Mouse (Mus musculus): ENCODE results near the gene Nup98. TPM values are rescaled to one million over a fixed set of nuclear protein-coding genes. Genes with fewer than 3 reads are reported as not detected.
A peak's percentile ranks its signal among the peaks of the same experiment; 100 is the strongest.

Nup98 gene
- total RNA-seq, 2 experiments from 2014 or later, result 41.3 to 43.9 TPM

DNA sequence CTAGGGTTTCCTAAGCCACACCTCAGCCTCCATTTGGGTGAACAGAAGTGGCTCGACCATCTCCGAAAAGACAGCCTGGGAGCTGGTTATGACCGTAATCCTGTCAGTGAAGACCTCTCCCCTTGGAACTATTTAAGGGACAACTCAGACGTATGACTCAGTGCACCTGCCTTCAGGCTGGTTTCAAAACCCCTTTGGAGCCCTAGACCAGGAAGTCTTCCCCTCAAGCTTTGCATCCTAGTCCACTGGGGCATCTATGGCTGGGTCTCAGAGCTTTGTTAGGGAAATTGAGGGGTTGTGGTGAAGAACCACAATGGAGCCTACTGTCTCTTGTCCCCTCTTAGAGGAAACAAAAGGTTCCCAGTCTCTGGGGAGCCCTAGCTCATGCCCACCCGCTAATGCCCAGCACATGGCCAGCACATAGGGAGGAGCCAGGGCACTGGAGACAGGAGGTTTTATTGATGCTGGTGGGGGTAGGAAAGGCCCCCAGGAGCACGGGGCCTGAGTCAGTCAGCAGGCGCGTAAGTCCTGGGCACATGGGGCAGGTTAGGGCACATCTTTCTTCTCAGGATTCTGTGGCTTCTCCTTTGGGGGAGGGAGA lies 28.8 kb upstream of the Nup98 start:
- DNase-seq (ENCODE audit: low spot score in 2 of 2), result peak in 1 of 2 experiments; percentile 46

DNA sequence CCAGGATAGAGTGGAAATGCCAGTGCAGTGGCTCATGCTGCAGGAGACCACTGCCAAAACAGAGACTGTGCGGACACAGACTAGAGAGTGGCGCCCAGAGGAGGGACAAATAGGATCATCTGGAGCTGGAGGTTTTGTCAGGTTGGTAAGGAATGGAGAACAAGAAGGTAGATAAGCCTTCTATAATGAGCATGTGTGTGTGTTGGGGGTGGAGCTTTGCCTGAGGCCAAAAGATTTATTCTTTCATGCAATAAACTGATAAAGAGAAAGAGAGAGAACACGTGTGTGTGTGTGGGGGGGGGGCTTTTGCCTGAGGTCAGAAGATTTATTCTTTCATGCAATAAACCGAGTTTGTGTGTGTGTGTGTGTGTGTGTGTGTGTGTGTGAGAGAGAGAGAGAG lies 23.1 kb upstream of the Nup98 start:
- DNase-seq (ENCODE audit: low spot score in 2 of 2), result no peak

DNA sequence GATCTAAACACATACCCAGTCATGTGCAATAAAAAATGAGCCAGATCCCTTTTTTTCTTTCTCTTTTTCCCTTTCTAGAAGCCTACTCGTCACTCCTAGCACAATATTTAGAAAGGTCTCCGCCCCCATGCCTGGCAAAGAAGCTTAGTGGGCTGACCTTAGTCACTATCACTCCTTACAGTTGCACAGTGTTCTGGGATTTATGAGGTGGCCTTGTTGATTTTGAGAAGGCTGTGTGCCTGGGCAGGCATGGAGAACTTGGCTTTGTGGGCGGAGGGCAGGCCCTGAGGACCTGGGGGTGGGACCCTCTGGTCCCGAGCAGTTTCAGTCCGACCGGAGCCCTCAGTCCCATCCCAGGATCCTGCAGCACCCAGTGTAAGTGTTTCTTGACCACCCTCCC lies 19.8 kb upstream of the Nup98 start:
- no peak for DNase-seq (ENCODE audit: low spot score in 2 of 2)

DNA sequence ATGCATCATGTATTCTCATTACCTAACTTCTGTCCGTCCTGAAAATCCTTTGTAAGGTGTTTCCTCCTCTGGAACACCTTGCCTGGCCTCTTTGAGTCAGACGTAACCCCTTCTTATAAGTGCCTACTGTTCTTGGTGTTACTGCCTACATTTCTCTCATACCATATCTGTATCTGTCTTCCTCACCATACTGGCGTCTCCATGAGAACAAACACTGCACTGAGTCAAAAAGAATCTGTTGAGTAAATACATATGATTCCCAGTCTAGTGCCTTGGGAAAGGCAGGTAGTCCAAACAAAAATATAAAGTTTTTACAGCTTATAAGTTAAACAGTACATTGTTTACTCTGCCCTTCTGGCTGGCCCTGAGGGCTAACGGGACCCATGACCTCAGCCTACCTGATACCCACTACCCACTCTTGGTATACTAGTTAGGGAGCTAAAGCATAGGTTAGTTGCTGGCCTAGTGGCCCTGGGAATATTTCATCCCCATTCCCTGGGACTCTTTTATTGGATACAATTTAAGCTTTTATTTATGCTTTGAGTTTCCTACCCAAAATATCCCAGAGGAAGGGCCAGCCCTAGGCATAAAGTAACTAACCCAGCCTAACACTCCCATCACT lies 18.2 kb upstream of the Nup98 start:
- no peak for DNase-seq (ENCODE audit: low spot score in 2 of 2)

DNA sequence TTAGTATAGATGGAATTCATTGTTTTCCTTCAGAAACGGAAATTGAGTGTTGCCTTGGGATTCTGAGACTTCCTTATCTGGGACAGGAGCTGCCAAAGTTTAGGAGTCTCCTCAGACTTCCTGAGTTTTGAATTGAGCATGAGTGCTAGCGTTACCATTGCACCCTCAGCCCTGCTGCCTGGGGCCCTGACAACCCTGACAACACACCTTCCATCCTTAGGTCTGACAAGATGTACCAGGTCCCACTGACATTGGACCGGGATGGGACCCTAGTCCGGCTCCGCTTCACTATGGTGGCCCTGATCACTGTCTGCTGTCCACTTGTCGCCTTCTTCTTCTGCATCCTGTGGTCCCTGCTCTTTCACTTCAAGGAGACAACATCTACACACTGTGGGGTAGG lies 16.1 kb upstream of the Nup98 start:
- no peak for DNase-seq (ENCODE audit: low spot score in 2 of 2)

DNA sequence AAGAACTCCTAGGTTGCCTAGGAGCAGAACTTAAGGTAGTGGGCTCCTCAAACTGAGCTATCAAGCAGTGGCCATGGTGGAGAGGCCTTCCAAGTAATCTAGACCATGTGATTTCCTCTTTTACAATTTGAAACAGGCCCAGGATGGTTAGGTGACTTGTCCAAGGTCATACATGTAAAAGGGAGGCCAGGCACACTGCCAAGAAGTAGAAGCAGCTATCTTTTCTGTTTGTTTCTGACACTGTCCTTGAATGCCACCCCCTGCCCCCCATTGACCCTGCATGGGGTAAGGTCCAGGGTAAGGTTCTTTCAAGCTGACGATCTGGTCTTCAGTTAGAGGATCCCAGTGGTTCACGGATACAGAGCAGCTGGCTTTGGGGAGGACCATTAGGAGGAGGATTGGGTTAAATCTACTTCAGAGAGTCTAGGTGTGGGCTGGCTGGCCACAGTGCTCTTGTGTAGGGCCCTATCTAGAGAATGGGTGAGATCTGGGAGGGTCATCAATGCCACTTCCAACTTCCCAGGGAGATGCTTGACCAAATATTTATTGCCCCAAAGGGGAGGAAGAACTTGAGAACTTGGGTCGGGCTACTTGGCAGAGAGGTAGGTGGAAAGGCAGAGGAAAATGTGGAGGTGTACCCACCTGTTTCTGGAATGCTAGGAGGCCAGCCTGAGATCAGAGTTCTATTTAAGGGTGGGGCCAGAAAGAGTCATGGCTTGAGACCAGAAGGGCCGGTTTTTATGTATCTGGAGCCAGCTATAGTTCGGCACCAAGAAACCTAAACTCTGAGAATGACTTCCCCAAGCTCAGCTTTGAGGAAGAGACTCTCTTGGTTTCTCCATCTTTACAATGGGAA lies 14.1 kb upstream of the Nup98 start:
- no peak for DNase-seq (ENCODE audit: low spot score in 2 of 2)

DNA sequence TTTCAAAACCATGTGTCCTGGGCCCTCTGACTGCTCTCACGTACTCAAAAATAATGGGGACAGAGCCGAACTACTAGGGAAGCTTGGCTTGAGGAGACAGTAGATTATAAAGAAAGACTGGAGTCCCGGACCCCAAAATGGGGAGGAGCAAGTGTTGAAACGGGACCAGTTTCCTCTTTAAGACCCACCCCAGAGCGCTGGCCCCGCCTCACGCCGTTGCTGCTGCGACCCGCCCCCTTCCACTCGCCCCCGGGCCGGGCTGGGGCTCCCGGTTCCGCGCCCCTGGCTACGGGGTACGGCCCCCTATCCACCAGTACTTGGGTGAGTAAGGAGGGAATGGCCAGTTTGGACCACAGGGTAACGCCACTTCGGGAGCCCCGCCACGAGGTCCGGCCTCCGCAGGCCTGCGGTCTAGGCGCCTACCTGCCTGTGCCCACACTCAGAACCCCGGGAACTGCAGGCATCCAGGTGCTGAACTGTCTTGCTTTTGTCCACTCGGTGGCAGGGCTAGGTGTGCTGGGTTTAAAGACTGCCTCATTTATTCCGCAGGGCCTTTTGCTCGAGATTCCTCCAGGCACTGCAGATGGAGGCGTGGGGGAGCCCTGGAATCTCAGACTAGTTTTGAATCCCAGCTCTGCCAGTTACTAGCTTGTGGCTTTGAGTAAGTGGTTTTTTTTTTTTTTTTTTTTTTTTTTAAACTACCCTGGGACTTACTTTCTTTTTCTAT lies 13.0 kb upstream of the Nup98 start:
- DNase-seq (ENCODE audit: low spot score in 2 of 2), result peak; percentile 58 to 67

DNA sequence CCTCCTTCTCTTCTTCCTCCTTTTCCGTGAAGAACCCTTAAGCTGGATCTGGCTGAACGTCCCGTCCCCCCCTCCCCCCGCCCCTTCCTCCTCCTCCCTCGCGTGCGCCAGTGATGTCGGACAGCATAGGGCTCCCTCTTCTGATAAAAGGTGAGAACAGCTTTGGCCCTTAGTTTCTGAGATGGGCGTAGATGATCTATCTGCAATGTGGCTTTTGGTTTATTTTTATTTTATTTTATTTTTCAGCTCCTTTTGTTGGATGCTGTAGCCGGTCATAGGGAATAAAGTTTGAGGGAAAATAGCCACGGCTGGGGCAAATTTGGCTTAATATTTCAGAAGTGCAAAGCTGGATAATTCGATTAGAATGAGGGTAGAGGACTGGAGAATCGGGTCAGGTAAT lies 12.4 kb upstream of the Nup98 start:
- DNase-seq (ENCODE audit: low spot score in 2 of 2), result peak in 1 of 2 experiments; percentile 60

DNA sequence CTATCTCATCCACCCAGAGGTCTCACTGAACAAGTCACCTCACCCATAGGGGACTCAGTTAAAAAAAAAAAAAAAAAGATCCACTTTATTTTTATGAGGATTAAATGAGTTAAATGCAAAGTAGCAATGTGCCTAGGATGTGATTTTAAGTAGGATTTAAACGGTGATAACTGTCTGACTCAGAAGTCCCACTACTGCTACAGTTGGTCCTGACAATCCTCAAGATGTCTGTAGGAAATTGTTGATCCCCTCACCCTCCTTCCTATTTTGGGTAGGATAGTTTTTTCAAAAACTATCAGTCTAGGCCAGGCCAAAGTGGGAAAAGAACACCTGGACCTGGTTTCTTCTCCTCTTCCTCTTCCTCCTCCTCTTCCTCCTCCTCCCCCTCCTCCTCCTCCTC lies 11.9 kb upstream of the Nup98 start:
- no peak for DNase-seq (ENCODE audit: low spot score in 2 of 2)

DNA sequence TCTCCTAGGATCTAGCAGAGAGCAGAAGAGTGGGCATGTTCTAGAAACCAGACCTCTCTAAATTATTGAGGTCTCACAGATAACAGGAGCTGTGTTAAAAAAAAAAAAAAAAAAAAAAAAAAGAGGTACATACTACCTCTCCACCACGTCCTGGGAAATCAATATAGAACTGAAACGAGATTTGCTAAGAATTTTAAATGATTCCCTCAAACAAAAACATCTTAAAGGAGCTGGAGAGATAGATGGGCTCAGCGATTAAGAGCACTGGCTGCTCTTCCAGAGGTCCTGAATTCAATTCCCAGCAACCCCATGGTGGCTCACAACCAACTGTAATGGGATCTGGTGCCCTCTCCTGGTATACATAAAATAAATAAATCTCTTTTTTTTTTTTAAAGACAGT lies 1.1 kb upstream of the Nup98 start:
- no peak for DNase-seq (ENCODE audit: low spot score in 2 of 2)

DNA sequence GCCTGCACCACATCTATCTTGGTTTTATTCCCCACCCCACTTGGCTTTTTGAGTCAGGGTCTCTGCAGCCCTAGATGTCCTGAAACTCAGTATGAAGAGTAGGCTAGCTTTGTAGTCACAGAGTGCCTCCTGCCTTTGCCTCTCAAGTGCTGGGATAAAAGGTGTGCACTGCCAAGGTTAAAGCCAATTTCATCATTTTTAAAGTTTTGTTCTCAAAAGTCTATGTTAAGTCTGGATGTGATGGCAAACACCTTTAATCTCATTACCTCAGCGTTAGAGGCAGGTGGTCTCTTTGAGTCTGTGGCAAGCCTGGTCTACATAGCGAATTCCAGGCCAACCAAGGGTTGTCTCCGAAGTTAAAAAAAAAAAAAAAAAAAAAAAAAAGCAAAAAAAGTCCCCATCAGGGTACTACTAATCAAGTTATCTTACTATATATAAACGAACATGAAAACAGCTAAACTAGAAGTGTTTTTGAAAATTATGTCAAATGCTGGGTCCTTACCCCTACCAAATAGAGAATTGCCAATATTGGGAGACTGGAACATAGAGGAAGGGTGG lies 1.1 kb downstream of the Nup98 start:
- DNase-seq (ENCODE audit: low spot score in 2 of 2), result no peak

DNA sequence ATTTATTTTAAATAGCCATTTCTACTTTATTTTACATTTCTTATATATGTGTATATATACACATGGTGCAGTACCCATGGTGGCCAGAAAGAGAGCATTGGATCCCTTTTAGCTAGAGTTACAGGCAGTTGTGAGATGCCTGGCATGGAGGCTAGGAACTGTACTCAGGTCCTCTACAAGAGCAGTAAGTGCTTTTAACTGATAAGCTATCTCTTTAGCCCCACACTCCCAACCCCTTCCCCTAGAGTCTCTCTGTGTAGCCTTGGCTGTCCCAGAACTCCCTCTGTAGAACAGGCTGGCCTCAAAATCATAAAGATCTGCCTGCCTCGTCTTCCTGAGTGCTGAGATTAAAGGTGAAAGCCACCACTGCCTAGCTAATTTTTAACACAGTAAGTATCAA lies 4.3 kb downstream of the Nup98 start:
- no peak for DNase-seq (ENCODE audit: low spot score in 2 of 2)

DNA sequence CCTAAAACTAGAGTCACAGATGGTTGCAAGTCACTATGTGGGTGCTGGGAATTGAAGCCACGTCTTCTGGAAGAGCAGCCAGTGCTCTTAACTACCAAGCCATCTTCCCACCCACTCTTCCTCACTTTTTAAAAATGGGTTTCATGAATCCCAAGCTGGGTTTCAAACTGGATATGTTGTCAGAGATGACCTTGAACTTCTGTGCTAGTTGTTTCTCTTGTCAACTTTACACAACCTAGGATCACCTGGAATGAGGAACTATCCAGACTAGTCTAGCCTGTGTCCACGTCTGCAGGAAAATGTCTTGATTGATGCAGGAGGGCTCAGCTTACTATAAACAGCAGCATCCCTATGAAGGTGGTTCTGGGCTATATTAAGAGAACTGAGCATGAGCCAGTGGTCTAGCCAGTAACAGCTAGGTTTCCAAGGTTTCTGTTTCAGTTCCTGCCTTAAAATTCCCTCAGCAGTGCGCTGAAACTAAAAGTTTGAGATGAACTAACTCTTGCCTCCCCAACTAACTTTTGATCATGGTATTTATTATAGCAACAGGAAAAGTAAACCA lies 5.6 kb downstream of the Nup98 start:
- no peak for DNase-seq (ENCODE audit: low spot score in 2 of 2)

DNA sequence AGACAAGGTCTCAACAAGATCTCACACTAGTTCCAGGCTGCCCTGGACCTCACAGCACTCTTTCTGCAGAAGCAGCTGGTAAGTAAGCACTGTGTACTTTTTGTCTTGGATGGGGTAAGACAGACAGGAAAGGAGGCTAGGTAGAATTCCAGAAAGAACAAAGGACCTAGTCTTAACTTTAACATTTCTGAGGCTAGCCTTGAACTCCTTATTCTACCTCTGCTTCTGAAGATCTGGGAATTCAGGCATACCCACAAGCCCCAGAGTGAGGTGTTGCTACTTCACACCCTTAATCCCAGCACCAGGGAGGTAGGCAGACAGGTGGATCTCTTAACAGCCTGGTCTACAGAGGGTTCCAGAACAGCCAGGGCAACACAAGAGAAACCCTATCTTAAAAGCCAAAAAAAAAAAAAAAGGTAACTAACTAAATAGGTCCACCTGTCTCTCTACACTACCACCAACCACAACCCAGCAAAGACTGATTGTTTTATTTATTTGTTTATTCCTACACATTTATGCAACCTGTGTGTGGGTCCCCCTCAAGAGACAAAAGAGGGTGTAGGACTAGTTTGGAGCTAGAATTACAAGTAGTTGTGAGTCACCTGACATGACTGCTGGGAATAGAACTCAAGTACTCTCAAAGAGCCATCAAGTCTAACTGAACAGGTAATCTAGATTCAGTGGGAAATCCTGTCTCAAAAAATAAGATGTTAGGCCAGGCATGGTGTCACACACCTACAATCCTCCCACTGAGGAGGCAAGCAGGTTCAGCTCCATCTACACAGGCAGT lies 8.8 kb downstream of the Nup98 start:
- DNase-seq (ENCODE audit: low spot score in 2 of 2), result no peak

DNA sequence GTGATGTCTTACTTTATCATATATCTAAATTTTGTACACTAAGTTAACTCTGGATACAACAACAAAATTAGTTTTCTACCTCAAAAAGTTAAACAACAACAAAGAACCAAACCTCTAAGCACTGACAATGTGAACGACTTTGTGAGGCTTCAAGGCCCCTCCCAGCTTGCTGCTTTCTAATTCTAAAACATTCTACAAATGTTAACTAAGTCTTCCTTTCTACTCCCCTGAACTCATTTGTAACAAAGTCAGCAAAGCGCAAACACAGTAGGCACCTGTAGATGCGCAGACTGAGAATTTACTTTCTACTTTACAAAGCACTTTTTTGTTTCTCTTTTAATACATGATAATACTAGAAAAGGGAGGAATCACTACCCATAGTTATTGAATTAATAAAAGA lies 9.4 kb downstream of the Nup98 start:
- DNase-seq (ENCODE audit: low spot score in 2 of 2), result no peak

DNA sequence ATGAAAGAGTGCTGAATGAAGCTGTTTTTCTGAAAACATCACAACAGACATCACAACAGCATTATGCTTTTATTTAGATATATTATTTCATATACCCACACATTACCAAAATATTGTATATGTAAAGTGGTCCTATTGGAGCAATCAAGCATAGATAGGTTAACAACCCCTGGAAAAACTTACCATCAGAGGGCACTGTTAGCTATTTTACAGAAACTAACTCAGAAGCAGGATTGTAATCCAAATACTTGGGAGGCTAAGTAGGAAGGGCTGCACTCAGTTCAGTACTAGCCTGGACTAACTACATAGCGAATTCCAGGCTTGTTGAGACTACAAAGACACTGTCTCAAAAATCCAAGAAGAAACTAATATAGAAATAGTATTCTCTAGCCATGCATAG lies 17.6 kb downstream of the Nup98 start:
- no peak for DNase-seq (ENCODE audit: low spot score in 2 of 2)

DNA sequence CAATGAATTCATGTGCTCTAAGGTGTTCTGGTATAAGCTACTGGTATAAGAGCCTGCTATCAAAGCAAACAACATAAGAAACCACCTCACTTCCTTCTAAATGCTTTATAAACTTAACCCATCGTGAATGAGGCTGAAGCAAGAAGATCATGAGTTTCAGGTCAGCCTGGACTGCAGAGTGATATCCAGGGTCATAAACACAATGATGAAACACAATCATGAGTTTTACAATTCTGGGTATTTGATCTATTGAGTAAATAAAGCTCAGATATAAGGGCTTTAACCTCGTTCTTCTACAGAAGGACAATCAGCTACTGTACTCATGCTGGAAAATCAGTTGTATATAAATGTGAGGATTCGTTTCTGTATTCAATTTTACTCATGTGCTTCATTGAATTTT lies 26.1 kb downstream of the Nup98 start:
- no peak for DNase-seq (ENCODE audit: low spot score in 2 of 2)

DNA sequence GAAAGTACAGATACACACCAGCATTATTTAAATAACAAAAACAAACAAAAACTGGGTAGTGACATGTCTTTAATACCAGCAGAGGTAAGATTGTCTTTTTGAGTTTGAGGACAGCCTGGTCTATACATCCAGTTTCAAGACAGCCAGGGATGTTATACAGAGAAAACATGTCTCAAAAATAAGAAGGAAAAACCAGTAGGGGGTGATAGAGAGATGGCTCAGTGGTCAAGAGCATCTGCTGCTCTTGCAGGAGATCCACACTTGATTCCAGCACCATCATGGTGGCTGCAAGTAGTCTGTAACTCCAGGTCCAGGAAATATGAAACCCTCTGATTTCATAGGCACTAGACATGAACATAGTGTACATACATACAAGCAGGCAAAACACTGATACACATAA lies 39.7 kb downstream of the Nup98 start:
- DNase-seq (ENCODE audit: low spot score in 2 of 2), result no peak

DNA sequence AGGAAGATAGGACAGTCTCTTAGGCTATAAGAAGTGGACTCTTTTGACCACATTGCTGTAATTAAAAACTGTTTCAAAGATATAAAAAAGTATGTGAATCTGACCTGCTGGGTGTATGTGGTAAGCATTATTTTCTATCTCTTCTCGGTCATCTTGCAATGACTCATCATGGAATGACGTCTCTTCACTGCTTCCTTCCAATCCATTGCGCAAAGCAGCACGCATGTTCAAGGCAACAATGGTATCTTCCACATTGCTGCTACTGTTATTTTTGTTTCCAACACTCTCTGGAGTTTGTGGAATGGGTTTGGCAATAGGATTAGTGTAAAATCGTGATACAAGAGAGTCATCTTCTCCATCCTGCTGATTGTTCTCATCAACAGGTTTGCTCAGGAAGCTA lies 56.3 kb downstream of the Nup98 start:
- no peak for DNase-seq (ENCODE audit: low spot score in 2 of 2)

DNA sequence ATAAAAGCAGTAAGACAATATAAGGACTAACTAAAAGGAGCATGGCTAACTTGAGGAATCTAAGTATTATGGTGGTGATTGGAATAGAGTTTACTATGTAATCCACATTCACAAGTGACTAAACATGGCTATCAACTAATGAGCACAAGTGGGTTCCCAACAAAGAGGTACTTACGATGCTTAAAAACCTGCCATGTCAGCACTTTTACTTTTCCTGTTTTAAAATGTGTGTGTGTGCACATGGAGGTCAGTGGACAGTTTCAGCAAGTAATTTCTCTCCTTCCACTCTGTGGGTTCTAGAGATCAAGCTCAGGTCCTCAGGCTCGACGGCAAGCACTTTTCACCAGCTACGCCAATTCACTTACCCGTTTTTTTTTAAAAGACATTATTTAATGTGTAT lies 72.1 kb downstream of the Nup98 start:
- no peak for DNase-seq (ENCODE audit: low spot score in 2 of 2)

All from layer of hippocampus, adult 18-20 months (tissue).